Mouse (Mus musculus) bone marrow, adult 2 months (tissue): ENCODE results near the gene Ngb.

ENCODE experiments used
- CTCF ChIP-seq: fragments of 200-500 bp; IDR thresholded peaks from 2 replicates; pipeline ENCODE4 v1.5.1; 2011; ENCODE audit warnings: low read length, control low read depth; ENCODE audit not compliant: control insufficient read depth, insufficient read depth
- POLR2A ChIP-seq: fragments of 200-500 bp; IDR thresholded peaks from 2 replicates; pipeline ENCODE4 v1.6.1; 2011; ENCODE audit warnings: low read depth, mild to moderate bottlenecking, control low read depth, low read length, borderline replicate concordance; ENCODE audit not compliant: control insufficient read depth

DNA sequence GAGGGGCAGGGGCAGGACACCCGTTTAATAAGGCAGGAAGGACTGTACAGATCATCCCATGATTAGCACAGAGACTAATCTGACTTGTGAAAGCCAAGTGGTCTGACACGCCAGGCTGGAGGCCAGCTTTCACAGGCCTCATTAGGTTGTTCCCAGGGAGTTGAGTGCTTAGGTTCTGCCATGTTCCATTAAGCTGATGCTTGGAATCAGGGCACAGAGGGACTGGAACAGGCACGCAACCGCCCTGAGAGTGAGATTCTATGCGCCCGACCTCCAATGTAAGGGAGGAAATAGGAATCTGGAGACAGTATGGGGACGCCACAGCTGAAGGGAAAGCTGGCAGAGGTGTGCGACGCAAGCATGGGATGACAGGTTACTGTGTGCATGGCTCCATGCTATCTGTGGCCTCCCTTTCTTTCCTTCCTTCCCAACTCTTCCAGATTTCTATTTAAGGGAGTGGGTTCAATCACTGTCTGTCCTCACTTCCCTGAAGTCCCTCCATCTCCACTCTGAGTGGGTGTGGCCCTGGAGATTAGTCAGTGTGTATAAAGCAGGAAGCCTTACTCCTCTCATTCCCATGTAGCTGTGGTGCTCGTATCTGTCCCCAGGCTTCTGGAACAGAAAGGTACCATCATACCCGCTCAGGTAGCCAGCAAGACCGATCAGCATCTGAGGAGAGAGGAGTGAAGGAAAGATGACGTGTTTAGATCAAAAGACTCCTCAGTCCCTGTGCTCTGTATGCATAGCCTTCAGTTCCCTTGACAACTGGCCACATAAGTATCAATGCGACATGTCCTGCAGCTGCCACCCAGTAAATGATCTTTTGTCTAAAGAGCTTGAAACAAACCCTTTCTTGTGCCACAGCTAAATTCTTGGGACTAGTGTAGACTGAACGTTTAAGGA lies 35.4 kb upstream of the Ngb start:
- TF ChIP-seq CTCF (no peak), POLR2A (no peak)
